Mouse (Mus musculus) large intestine, adult 2 months (tissue): ENCODE measurements around the gene Chrna5. TPM values are rescaled to one million over a fixed set of nuclear protein-coding genes. Genes with fewer than 3 reads are reported as not detected.
"Not testable (repeated sequence)": the region's sequence is repeated elsewhere in the genome, so short reads cannot be mapped to it uniquely, and the experiment has no call there.

ENCODE experiments used
- DNase-seq: peaks from one replicate; pipeline ENCODE4 v3.0.0-alpha.2; 2012; ENCODE audit warnings: low read depth, low spot score
- WGBS: fragments of 180-500 bp; shearing (Covaris S2); methylation state at CpG from one replicate; pipeline ENCODE4 v1.1.7; 2018; 5-methylcytosine and 5-hydroxymethylcytosine counted together
- polyA plus RNA-seq: library from polyadenylated mRNA; depleted of rRNA; stranded (reverse); fragments of >200 nt; gene quantifications from 2 replicates; pipeline ENCODE4 v1.2.3, GENCODE M21; 2012; rRNA removed

The Chrna5 gene
- 0.07 and 0.17 TPM in 2 replicates for polyA plus RNA-seq

- WGBS: 68% methylated on average over 8 of the region's 8 CpGs
- no peak for DNase-seq
These were observed at the start of gene Chrna5 for GRCm38 (mm10) chr9:54980674-54981073. Chrna5 (plus strand) TSS chr9:54980880.

GRCm38 (mm10) chr9:54931765-54932164, 48.9 kb upstream of the Chrna5 start:
- 29% methylated on average over 1 of the region's 1 CpGs for WGBS
- DNase-seq: no peak

- WGBS: 51% methylated on average over 2 of the region's 2 CpGs
- DNase-seq: no peak
These were observed 48.3 kb upstream of the Chrna5 start for GRCm38 (mm10) chr9:54932379-54932778.

- WGBS: 78% methylated on average over 4 of the region's 4 CpGs
- no peak for DNase-seq
These were observed 38.6 kb upstream of the Chrna5 start for GRCm38 (mm10) chr9:54942071-54942470.

- 69% methylated on average over 2 of the region's 2 CpGs for WGBS
- no peak for DNase-seq
These were observed 36.2 kb upstream of the Chrna5 start for GRCm38 (mm10) chr9:54944467-54944866.

GRCm38 (mm10) chr9:54946256-54946655, 34.4 kb upstream of the Chrna5 start:
- WGBS: 76% methylated on average over 16 of the region's 16 CpGs
- DNase-seq: no peak

- DNase-seq: no peak
These were observed 31.2 kb upstream of the Chrna5 start for GRCm38 (mm10) chr9:54949465-54949864.

- DNase-seq: not testable (repeated sequence)
- 31% methylated on average over 8 of the region's 8 CpGs for WGBS
These were observed 30.5 kb upstream of the Chrna5 start for GRCm38 (mm10) chr9:54950162-54950561.

GRCm38 (mm10) chr9:54950575-54951321, 29.9 kb upstream of the Chrna5 start, which contains the start of the genes Psma4 and AY074887:
Psma4 (plus strand) TSS chr9:54950790.
AY074887 (minus strand) TSS chr9:54950998.
- WGBS: under 1% methylated on average over 65 of the region's 65 CpGs
- peak; percentile 78 for DNase-seq

GRCm38 (mm10) chr9:54961059-54961458, 19.6 kb upstream of the Chrna5 start:
- WGBS: 72% methylated on average over 4 of the region's 4 CpGs
- DNase-seq: no peak

GRCm38 (mm10) chr9:54963669-54964068, 17.0 kb upstream of the Chrna5 start:
- DNase-seq: no peak

- WGBS: 52% methylated on average over 8 of the region's 8 CpGs
- no peak for DNase-seq
These were observed 10.6 kb upstream of the Chrna5 start for GRCm38 (mm10) chr9:54969972-54970637.

GRCm38 (mm10) chr9:54981291-54982191, 861 bp downstream of the Chrna5 start:
- DNase-seq: peak; percentile 10
- under 1% methylated on average over 84 of the region's 85 CpGs for WGBS

GRCm38 (mm10) chr9:54982401-54982800, 1.7 kb downstream of the Chrna5 start:
- no peak for DNase-seq
- 27% methylated on average over 7 of the region's 7 CpGs for WGBS

GRCm38 (mm10) chr9:54990362-54990761, 9.7 kb downstream of the Chrna5 start:
- no peak for DNase-seq

GRCm38 (mm10) chr9:54994381-54994780, 13.7 kb downstream of the Chrna5 start:
- WGBS: 58% methylated on average over 3 of the region's 3 CpGs
- DNase-seq: no peak

More at GRCm38 (mm10) chr9:54990362-54990761, 9.7 kb downstream of the Chrna5 start:
- 72% methylated on average over 3 of the region's 3 CpGs for WGBS

GRCm38 (mm10) chr9:54995645-54996044, 15.0 kb downstream of the Chrna5 start:
- WGBS: 84% methylated on average over 3 of the region's 3 CpGs
- DNase-seq: no peak

- DNase-seq: no peak
- 61% methylated on average over 4 of the region's 4 CpGs for WGBS
These were observed 22.9 kb downstream of the Chrna5 start for GRCm38 (mm10) chr9:55003609-55004008.

GRCm38 (mm10) chr9:55009692-55010091, 29.0 kb downstream of the Chrna5 start:
- 73% methylated on average over 2 of the region's 2 CpGs for WGBS
- no peak for DNase-seq
